Mouse (Mus musculus) E14TG2a.4 (cell line): ENCODE measurements around the gene Synpo2.

Source experiments
- CTCF ChIP-seq: conservative IDR thresholded peaks from 2 replicates; pipeline ENCODE4 v1.5.1; 2014; ENCODE audit warnings: low read length
- NANOG ChIP-seq: IDR thresholded peaks from 2 replicates; pipeline ENCODE4 v1.6.1; 2014; ENCODE audit warnings: borderline replicate concordance, low read length, mixed read lengths

DNA sequence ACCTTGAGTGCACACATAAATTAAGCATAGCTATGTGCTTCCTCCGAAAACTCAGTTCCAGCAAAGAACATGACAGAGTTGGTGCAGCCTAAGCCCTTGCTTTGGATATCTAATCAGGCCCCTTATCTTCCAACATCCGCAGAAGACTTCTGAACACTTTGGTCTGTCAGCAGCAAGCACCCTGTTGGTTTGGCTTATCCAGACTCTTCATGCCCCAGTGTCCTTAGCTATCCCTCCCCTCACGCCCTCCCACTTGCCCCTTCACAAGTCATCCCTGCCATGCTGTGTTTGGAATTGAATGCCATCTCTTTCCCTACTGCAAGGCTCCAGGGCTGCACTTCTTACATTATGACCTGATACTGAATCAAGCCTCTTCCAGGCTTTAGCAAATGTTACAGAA is 160.2 kb downstream of the Synpo2 start:
- TF ChIP-seq CTCF, result no peak
- no peak for TF ChIP-seq NANOG
